In genomic region chr6:115126851-115127250, GRCm38 (mm10) we compare ENCODE assay signal across 15 mouse cellular contexts. TPM values are rescaled to one million over a fixed set of nuclear protein-coding genes. Genes with fewer than 3 reads are reported as not detected.
DNase-seq lines count a peak whose midpoint lies in the region; ATAC-seq and TF ChIP-seq lines count a peak whose summit lies in the region.
"Had no signal": no experiment of that assay in that cellular context is flagged by ENCODE, and none has a peak within 500 bp of the region (broad histone marks: within the 10 kb centered on the region; RNA-seq: fewer than 3 reads in every experiment).

No protein-coding gene starts in this region.

- no peak overlapping the region for H3K9ac ChIP-seq in limb, embryonic 13.5 days
- H3K9ac ChIP-seq in hindbrain, embryonic 11.5 days (ENCODE audit: low read depth, low read length), result no peak overlapping the region
- H3K9ac ChIP-seq in midbrain, embryonic 12.5 days (replicated peaks), result no peak overlapping the region
- H3K9ac ChIP-seq in heart, embryonic 12.5 days, result no peak overlapping the region
- H3K9ac ChIP-seq: liver, embryonic 13.5 days; stomach, embryonic 15.5 days had no signal

- no peak for TF ChIP-seq CTCF in olfactory bulb, adult 2 months (IDR thresholded peaks at IDR 0.05; ENCODE audit: insufficient read depth, low read depth, low read length)

- peak; percentile 32; the same call in 1 of the 2 replicates for ATAC-seq in limb, embryonic 13.5 days (ENCODE audit: low FRiP score, low read depth)
- peak; percentile 1; the same call in 1 of the 2 replicates for ATAC-seq in hindbrain, embryonic 11.5 days (ENCODE audit: low FRiP score)
- no peak for ATAC-seq in midbrain, embryonic 12.5 days (ENCODE audit: low FRiP score, low read depth)
- ATAC-seq in heart, embryonic 12.5 days (ENCODE audit: insufficient number of reproducible peaks, low FRiP score), result no peak

- H3K27me3 ChIP-seq in limb, embryonic 13.5 days, result no peaks in the 10 kb centered on the region; the same call in 1 of the 2 replicates
- H3K27me3 ChIP-seq in limb, embryonic 10.5 days (ENCODE audit: low read depth, poor library complexity, severe bottlenecking), result no peaks in the 10 kb centered on the region
- H3K27me3 ChIP-seq in hindbrain, embryonic 11.5 days (ENCODE audit: control insufficient read depth, insufficient read depth, low read length), result no peaks in the 10 kb centered on the region
- H3K27me3 ChIP-seq in midbrain, embryonic 12.5 days, result no peaks in the 10 kb centered on the region
- peaks cover 5% of the 10 kb centered on the region; the same call in 1 of the 2 replicates for H3K27me3 ChIP-seq in heart, embryonic 12.5 days (replicated peaks)
- H3K27me3 ChIP-seq: liver, embryonic 13.5 days; stomach, embryonic 15.5 days had no signal

- H3K9me3 ChIP-seq in limb, embryonic 13.5 days, result no peaks in the 10 kb centered on the region
- H3K9me3 ChIP-seq in limb, embryonic 10.5 days (replicated peaks), result no peaks in the 10 kb centered on the region
- no peaks in the 10 kb centered on the region for H3K9me3 ChIP-seq in hindbrain, embryonic 11.5 days (ENCODE audit: control insufficient read depth, low read length)
- H3K9me3 ChIP-seq in midbrain, embryonic 12.5 days, result no peaks in the 10 kb centered on the region
- H3K9me3 ChIP-seq in heart, embryonic 12.5 days (replicated peaks), result no peaks in the 10 kb centered on the region
- H3K9me3 ChIP-seq: liver, embryonic 13.5 days; stomach, embryonic 15.5 days had no signal

- no peaks in the 10 kb centered on the region for H3K36me3 ChIP-seq in limb, embryonic 13.5 days
- no peaks in the 10 kb centered on the region for H3K36me3 ChIP-seq in limb, embryonic 10.5 days
- no peaks in the 10 kb centered on the region for H3K36me3 ChIP-seq in hindbrain, embryonic 11.5 days (ENCODE audit: control insufficient read depth, insufficient read depth, low read length)
- H3K36me3 ChIP-seq in midbrain, embryonic 12.5 days, result no peaks in the 10 kb centered on the region
- no peaks in the 10 kb centered on the region for H3K36me3 ChIP-seq in heart, embryonic 12.5 days
- H3K36me3 ChIP-seq: liver, embryonic 13.5 days; stomach, embryonic 15.5 days had no signal

- H3K27ac ChIP-seq in limb, embryonic 13.5 days, result no peak overlapping the region
- H3K27ac ChIP-seq in limb, embryonic 10.5 days, result no peak overlapping the region
- peak overlapping the region; percentile 75 for H3K27ac ChIP-seq in hindbrain, embryonic 11.5 days (ENCODE audit: low read depth, low read length)
- peak overlapping the region; percentile 79 for H3K27ac ChIP-seq in midbrain, embryonic 12.5 days (replicated peaks)
- H3K27ac ChIP-seq in olfactory bulb, adult 2 months (ENCODE audit: insufficient read depth, low read depth, low read length), result peak overlapping the region; percentile 84
- H3K27ac ChIP-seq in heart, embryonic 12.5 days (ENCODE audit: poor library complexity, severe bottlenecking), result no peak overlapping the region
- H3K27ac ChIP-seq: liver, embryonic 13.5 days; stomach, embryonic 15.5 days had no signal

- H3K4me3 ChIP-seq in limb, embryonic 13.5 days, result no peak overlapping the region
- H3K4me3 ChIP-seq in limb, embryonic 10.5 days, result no peak overlapping the region
- H3K4me3 ChIP-seq in hindbrain, embryonic 11.5 days (ENCODE audit: low read depth, low read length), result no peak overlapping the region
- no peak overlapping the region for H3K4me3 ChIP-seq in midbrain, embryonic 12.5 days
- H3K4me3 ChIP-seq in olfactory bulb, adult 2 months (ENCODE audit: insufficient read depth, low read depth, low read length), result no peak overlapping the region
- no peak overlapping the region for H3K4me3 ChIP-seq in heart, embryonic 12.5 days
- H3K4me3 ChIP-seq: erythroblast, embryonic 14.5 days; liver, embryonic 13.5 days; stomach, embryonic 15.5 days had no signal

- DNase-seq in limb, embryonic 10.5 days (ENCODE audit: low spot score), result no peak
- DNase-seq in hindbrain, embryonic 11.5 days (ENCODE audit: low spot score), result no peak
- DNase-seq in cerebellum, postnatal 4 days (ENCODE audit: low spot score in 2 of 2), result no peak
- DNase-seq in adrenal gland, postnatal 10 days, result no peak
- DNase-seq: cerebellum, adult 9-10 months; kidney, postnatal 14 days; liver, embryonic 13.5 days; spleen, adult 18-20 months had no signal

- WGBS in limb, embryonic 13.5 days, result 75% methylated on average over 3 of the region's 3 CpGs
- WGBS in limb, embryonic 10.5 days, result 86% methylated on average over 3 of the region's 3 CpGs
- WGBS in hindbrain, embryonic 11.5 days, result 65% methylated on average over 3 of the region's 3 CpGs
- WGBS in midbrain, embryonic 12.5 days, result 61% methylated on average over 3 of the region's 3 CpGs
- WGBS in olfactory bulb, adult 2 months, result 25% methylated on average over 3 of the region's 3 CpGs
- 64% methylated on average over 3 of the region's 3 CpGs for WGBS in heart, embryonic 12.5 days

- H3K4me2 ChIP-seq in limb, embryonic 13.5 days (replicated peaks), result no peak overlapping the region
- no peak overlapping the region for H3K4me2 ChIP-seq in hindbrain, embryonic 11.5 days (replicated peaks; ENCODE audit: low read depth, low read length)
- peak overlapping the region; percentile 17 for H3K4me2 ChIP-seq in midbrain, embryonic 12.5 days (replicated peaks)
- H3K4me2 ChIP-seq in heart, embryonic 12.5 days, result no peak overlapping the region
- H3K4me2 ChIP-seq: liver, embryonic 13.5 days; stomach, embryonic 15.5 days had no signal

- no peak for TF ChIP-seq POLR2A in olfactory bulb, adult 2 months (IDR thresholded peaks at IDR 0.05; ENCODE audit: insufficient read depth, low read depth, low read length)

- peaks cover 15% of the 10 kb centered on the region; the same call in 1 of the 2 replicates for H3K4me1 ChIP-seq in limb, embryonic 13.5 days
- peaks cover 13% of the 10 kb centered on the region for H3K4me1 ChIP-seq in limb, embryonic 10.5 days
- H3K4me1 ChIP-seq in hindbrain, embryonic 11.5 days (replicated peaks; ENCODE audit: control insufficient read depth, insufficient read depth, low read length), result peaks cover 11% of the 10 kb centered on the region
- H3K4me1 ChIP-seq in midbrain, embryonic 12.5 days, result peaks cover 42% of the 10 kb centered on the region
- H3K4me1 ChIP-seq in olfactory bulb, adult 2 months (ENCODE audit: control insufficient read depth, insufficient read depth, low read length), result peaks cover 9% of the 10 kb centered on the region
- H3K4me1 ChIP-seq in heart, embryonic 12.5 days (replicated peaks), result peaks cover 7% of the 10 kb centered on the region
- H3K4me1 ChIP-seq: liver, embryonic 13.5 days; stomach, embryonic 15.5 days had no signal

RNA-seq across cellular contexts. Expression of gene Syn2, which starts 7.9 kb away (rescaled TPM):
- 0.79 and 1.1 TPM in 2 replicates for polyA plus RNA-seq in limb, embryonic 13.5 days (2015; fragmentation: Nextera tagmentation; extraction: Ambion mirVana)
- polyA plus RNA-seq in limb, embryonic 10.5 days (2016; fragmentation: Nextera tagmentation; extraction: Ambion mirVana), result 0.26 and 0.30 TPM in 2 replicates
- polyA plus RNA-seq in hindbrain, embryonic 11.5 days (2014; fragmentation: Nextera tagmentation; extraction: Ambion mirVana), result 6.0 and 6.2 TPM in 2 replicates
- 6.6 and 7.4 TPM in 2 replicates for polyA plus RNA-seq in midbrain, embryonic 12.5 days (2016; fragmentation: Nextera tagmentation; extraction: Ambion mirVana)
- 93.0 TPM in 1 of 2 replicates, not detected in the other for polyA plus RNA-seq in olfactory bulb, adult 2 months (2012; ENCODE audit: insufficient read depth, insufficient read length, low replicate concordance, missing spikeins)
- polyA plus RNA-seq in heart, embryonic 12.5 days (2016; fragmentation: Nextera tagmentation; extraction: Ambion mirVana), result 0.99 and 1.4 TPM in 2 replicates
- 10 to 100 TPM; 23.2 to 41.1 TPM for total RNA-seq in adrenal gland, postnatal 10 days (2021)
- total RNA-seq: megakaryocyte-erythroid progenitor cell, adult 5-6 weeks had no signal
- polyA plus RNA-seq: erythroblast, embryonic 14.5 days had no signal

Comparison
In these comparisons a context has a peak if more than half of its experiments do, and no peak if none do; other contexts are left out.
1. ATAC-seq: peak in limb, embryonic 13.5 days (single experiment) and hindbrain, embryonic 11.5 days (single experiment); none in midbrain, embryonic 12.5 days (single experiment) and heart, embryonic 12.5 days (single experiment).
2. H3K27ac ChIP-seq: peak in hindbrain, embryonic 11.5 days (single experiment), midbrain, embryonic 12.5 days (single experiment) and olfactory bulb, adult 2 months (single experiment); none in limb, embryonic 13.5 days (single experiment), limb, embryonic 10.5 days (single experiment) and heart, embryonic 12.5 days (single experiment).
3. RNA of gene Syn2, which starts 7.9 kb away (polyA plus RNA-seq): 93.0 TPM in olfactory bulb, adult 2 months; 6.6 to 7.4 TPM in midbrain, embryonic 12.5 days, 6.0 to 6.2 TPM in hindbrain, embryonic 11.5 days, 0.99 to 1.4 TPM in heart, embryonic 12.5 days, 0.79 to 1.1 TPM in limb, embryonic 13.5 days and 0.26 to 0.30 TPM in limb, embryonic 10.5 days; every median in the first group is over 10 times any median in the second.